Mouse (Mus musculus): Measurements from ENCODE around the gene Tmem72.

- TF ChIP-seq CTCF (IDR thresholded peaks at IDR 0.05) (no peak), POLR2A (IDR thresholded peaks at IDR 0.05; ENCODE audit: insufficient read depth, low read depth, low read length) (no peak)
Observed at GRCm38 (mm10) chr6:116670144-116670543, 46.6 kb downstream of the Tmem72 start.
